Mouse (Mus musculus): Measurements from ENCODE around the gene Ptger1. TPM values are rescaled to one million over a fixed set of nuclear protein-coding genes. Genes with fewer than 3 reads are reported as not detected.

Gene Ptger1
- total RNA-seq, 2 experiments from 2014 or later: 0.95 to 2.2 TPM

GRCm38 (mm10) chr8:83660545-83660944, 5.9 kb upstream of the Ptger1 start:
- peak overlapping the region; percentile 71 for H3K27ac ChIP-seq
- DNase-seq (ENCODE audit: extremely low spot score in 1 of 2, low spot score in 2 of 2): no peak
- no peak for TF ChIP-seq CTCF (IDR thresholded peaks at IDR 0.05)
- intact Hi-C loops (cut with DNase I): loop anchor here (5.0 kb wide), 1 partner anchor 62 kb away; no protein-coding TSS in a partner anchor
- H3K4me3 ChIP-seq: no peak overlapping the region

GRCm38 (mm10) chr8:83660995-83661680, 5.3 kb upstream of the Ptger1 start:
- TF ChIP-seq CTCF (IDR thresholded peaks at IDR 0.05): no peak
- Histone ChIP-seq H3K4me3 (no peak overlapping the region), H3K27ac (peak overlapping the region; percentile 71)
- no peak for DNase-seq (ENCODE audit: extremely low spot score in 1 of 2, low spot score in 2 of 2)
- intact Hi-C loops (cut with DNase I): loop anchor here (5.0 kb wide), 1 partner anchor 61 kb away; no protein-coding TSS in a partner anchor

GRCm38 (mm10) chr8:83662421-83662826, 4.1 kb upstream of the Ptger1 start:
- Histone ChIP-seq H3K4me3 (no peak overlapping the region), H3K27ac (peak overlapping the region; percentile 78)
- peak; percentile 100 for TF ChIP-seq CTCF (IDR thresholded peaks at IDR 0.05)
- intact Hi-C loops (cut with DNase I): loop anchor here (2.0 to 5.0 kb wide), 3 partner anchors 36 to 232 kb away; partner anchors contain the start of gene Pkn1
- DNase-seq (ENCODE audit: extremely low spot score in 1 of 2, low spot score in 2 of 2): peak; percentile 84 to 88

GRCm38 (mm10) chr8:83664096-83664495, 2.4 kb upstream of the Ptger1 start:
- Histone ChIP-seq H3K27ac (no peak overlapping the region), H3K4me3 (no peak overlapping the region)
- TF ChIP-seq CTCF (IDR thresholded peaks at IDR 0.05): no peak
- DNase-seq (ENCODE audit: extremely low spot score in 1 of 2, low spot score in 2 of 2): no peak
- intact Hi-C loops (cut with DNase I): loop anchor here (5.0 kb wide), 1 partner anchor 58 kb away; no protein-coding TSS in a partner anchor

GRCm38 (mm10) chr8:83664931-83665625, 1.4 kb upstream of the Ptger1 start:
- TF ChIP-seq CTCF (IDR thresholded peaks at IDR 0.05): no peak
- intact Hi-C loops (cut with DNase I): loop anchor here (5.0 kb wide), 1 partner anchor 57 kb away; no protein-coding TSS in a partner anchor
- no peak for DNase-seq (ENCODE audit: extremely low spot score in 1 of 2, low spot score in 2 of 2)
- no peak overlapping the region for H3K4me3 ChIP-seq
- H3K27ac ChIP-seq: no peak overlapping the region

DNA sequence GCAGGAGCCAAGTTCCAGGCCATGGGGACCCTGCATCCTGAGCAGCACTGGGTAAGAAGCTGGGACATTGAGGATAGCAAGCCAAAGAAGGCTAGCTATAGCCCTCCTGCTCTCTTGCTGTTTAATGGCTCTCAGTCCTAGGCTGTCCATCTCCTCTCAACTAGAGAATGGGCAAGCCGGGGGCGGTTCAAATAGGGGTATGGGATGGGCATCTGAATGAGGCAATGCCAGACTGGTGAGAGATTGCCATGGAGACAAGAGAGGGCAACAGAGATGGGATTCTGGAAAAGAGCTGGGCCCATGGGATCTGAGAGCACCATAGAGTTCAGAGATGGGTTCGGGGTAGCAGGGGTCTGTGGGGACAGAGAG, 372 bp downstream of the Ptger1 start:
- H3K4me3 ChIP-seq: no peak overlapping the region
- no peak for DNase-seq (ENCODE audit: extremely low spot score in 1 of 2, low spot score in 2 of 2)
- H3K27ac ChIP-seq: peak overlapping the region; percentile 64
- TF ChIP-seq CTCF (IDR thresholded peaks at IDR 0.05): no peak
- intact Hi-C loops (cut with DNase I): no loop called here

DNA sequence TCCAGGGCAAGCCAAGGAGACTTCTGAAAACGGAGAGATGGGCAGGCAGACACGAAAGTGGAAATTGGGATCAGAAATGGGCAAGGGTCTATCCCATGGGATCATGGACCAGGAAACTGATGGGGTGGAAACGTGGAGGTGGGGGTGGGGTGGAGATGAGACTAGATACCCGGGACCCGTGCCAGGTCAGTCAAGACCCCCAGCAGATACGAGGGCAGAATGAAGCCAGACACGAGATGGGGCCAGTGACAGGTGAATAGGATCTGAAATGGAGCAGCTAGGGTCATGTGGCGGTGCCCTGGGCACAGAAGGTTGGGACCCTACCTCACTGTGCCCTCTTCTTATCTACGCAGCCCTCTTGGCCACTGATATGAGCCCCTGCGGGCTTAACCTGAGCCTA, 1.0 kb downstream of the Ptger1 start:
- DNase-seq (ENCODE audit: extremely low spot score in 1 of 2, low spot score in 2 of 2): no peak
- intact Hi-C loops (cut with DNase I): no loop called here
- Histone ChIP-seq H3K27ac (no peak overlapping the region), H3K4me3 (no peak overlapping the region)
- no peak for TF ChIP-seq CTCF (IDR thresholded peaks at IDR 0.05)

DNA sequence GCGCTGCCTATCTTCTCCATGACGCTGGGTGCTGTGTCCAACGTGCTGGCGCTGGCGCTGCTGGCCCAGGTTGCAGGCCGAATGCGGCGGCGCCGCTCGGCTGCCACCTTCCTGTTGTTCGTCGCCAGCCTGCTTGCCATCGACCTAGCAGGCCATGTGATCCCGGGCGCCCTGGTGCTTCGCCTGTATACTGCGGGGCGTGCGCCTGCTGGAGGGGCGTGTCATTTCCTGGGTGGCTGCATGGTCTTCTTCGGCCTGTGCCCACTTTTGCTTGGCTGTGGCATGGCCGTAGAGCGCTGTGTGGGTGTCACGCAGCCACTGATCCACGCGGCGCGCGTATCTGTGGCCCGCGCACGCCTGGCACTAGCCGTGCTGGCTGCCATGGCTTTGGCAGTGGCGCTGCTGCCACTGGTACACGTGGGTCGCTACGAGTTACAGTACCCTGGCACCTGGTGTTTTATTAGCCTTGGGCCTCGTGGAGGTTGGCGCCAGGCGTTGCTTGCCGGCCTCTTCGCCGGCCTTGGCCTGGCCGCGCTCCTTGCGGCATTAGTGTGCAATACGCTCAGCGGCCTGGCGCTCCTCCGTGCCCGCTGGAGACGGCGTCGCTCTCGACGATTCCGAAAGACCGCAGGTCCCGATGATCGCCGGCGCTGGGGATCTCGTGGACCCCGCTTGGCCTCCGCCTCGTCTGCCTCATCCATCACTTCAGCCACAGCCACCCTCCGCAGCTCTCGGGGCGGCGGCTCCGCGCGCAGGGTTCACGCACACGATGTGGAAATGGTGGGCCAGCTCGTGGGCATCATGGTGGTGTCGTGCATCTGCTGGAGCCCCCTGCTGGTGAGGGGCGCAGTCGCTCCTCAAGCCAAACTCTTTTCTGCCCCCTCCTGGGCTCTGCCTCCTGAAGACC, 1.8 kb downstream of the Ptger1 start:
- Histone ChIP-seq H3K27ac (no peak overlapping the region), H3K4me3 (peak overlapping the region; percentile 24; the same call in 1 of the 2 replicates)
- intact Hi-C loops (cut with DNase I): no loop called here

DNA sequence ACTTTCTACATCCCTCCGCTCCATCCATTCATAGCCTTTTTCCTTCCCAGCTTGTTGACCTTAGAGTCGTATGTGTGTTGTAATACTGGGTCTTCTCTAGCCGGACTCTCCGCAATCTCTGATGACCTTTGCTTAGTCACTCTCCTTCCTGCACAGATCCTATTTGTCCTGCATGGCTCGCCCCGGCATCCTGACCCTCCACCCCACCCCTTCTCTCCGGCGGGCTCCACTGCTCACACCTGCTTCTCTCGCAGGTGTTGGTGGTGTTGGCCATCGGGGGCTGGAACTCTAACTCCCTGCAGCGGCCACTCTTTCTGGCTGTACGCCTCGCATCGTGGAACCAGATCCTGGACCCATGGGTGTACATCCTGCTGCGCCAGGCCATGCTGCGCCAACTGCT, 2.5 kb downstream of the Ptger1 start:
- intact Hi-C loops (cut with DNase I): no loop called here
- no peak for DNase-seq (ENCODE audit: extremely low spot score in 1 of 2, low spot score in 2 of 2)
- Histone ChIP-seq H3K4me3 (no peak overlapping the region), H3K27ac (no peak overlapping the region)
- no peak for TF ChIP-seq CTCF (IDR thresholded peaks at IDR 0.05)

More for the DNA sequence above, 1.8 kb downstream of the Ptger1 start:
- peak; percentile 75 for TF ChIP-seq CTCF (IDR thresholded peaks at IDR 0.05)
- DNase-seq (ENCODE audit: extremely low spot score in 1 of 2, low spot score in 2 of 2): peak; percentile 62 to 65

- Histone ChIP-seq H3K27ac (no peak overlapping the region; the same call in 1 of the 2 replicates), H3K4me3 (no peak overlapping the region)
- TF ChIP-seq CTCF (IDR thresholded peaks at IDR 0.05): no peak
- intact Hi-C loops (cut with DNase I): no loop called here
- DNase-seq (ENCODE audit: extremely low spot score in 1 of 2, low spot score in 2 of 2): no peak
These were observed 6.5 kb downstream of the Ptger1 start for GRCm38 (mm10) chr8:83672936-83673335.

- no peak overlapping the region for H3K4me3 ChIP-seq
- peak overlapping the region; percentile 76 for H3K27ac ChIP-seq
- TF ChIP-seq CTCF (IDR thresholded peaks at IDR 0.05): no peak
- no peak for DNase-seq (ENCODE audit: extremely low spot score in 1 of 2, low spot score in 2 of 2)
- intact Hi-C loops (cut with DNase I): loop anchor here (2.0 kb wide), 1 partner anchor 24 kb away; the partner anchor contains the start of gene Pkn1
These were observed 8.0 kb downstream of the Ptger1 start for GRCm38 (mm10) chr8:83674497-83674896.

All from left cerebral cortex, adult 2 months (tissue).